Mouse (Mus musculus) neural tube, embryonic 12.5 days (tissue): ENCODE data around the gene Copz1. TPM values are rescaled to one million over a fixed set of nuclear protein-coding genes. Genes with fewer than 3 reads are reported as not detected.
A peak's percentile ranks its signal among the peaks of the same experiment; 100 is the strongest.
"Not testable (repeated sequence)": the region's sequence is repeated elsewhere in the genome, so short reads cannot be mapped to it uniquely, and the experiment has no call there.

Experiments
- ATAC-seq: fragments of 200-750 bp; cut with Nextera tagmentation; 2 replicates; pipeline ENCODE4 v1.8.0; 2017; ENCODE audit warnings: low read depth, mild to moderate bottlenecking, moderate TSS enrichment, moderate library complexity; ENCODE audit not compliant: low FRiP score
- H3K27ac ChIP-seq: fragments of 300-500 bp; sonication (generic); 2 replicates; pipeline ENCODE4 v1.5.1; 2016
- H3K27me3 ChIP-seq: fragments of 300-500 bp; sonication (generic); replicated peaks from 2 replicates; pipeline ENCODE4 v1.6.1; 2016; ENCODE audit warnings: mild to moderate bottlenecking
- H3K36me3 ChIP-seq: fragments of 300-500 bp; sonication (generic); 2 replicates; pipeline ENCODE4 v1.6.1; 2016; ENCODE audit warnings: mild to moderate bottlenecking
- H3K4me1 ChIP-seq: fragments of 300-500 bp; sonication (generic); 2 replicates; pipeline ENCODE4 v1.6.1; 2016
- H3K4me2 ChIP-seq: fragments of 300-500 bp; sonication (generic); replicated peaks from 2 replicates; pipeline ENCODE4 v1.6.1; 2016; ENCODE audit warnings: mild to moderate bottlenecking
- H3K4me3 ChIP-seq: fragments of 300-500 bp; sonication (generic); 2 replicates; pipeline ENCODE4 v1.5.1; 2016
- H3K9ac ChIP-seq: fragments of 300-500 bp; sonication (generic); 2 replicates; pipeline ENCODE4 v1.6.1; 2016; ENCODE audit warnings: mild to moderate bottlenecking
- H3K9me3 ChIP-seq: fragments of 300-500 bp; sonication (generic); 2 replicates; pipeline ENCODE4 v1.6.1; 2016; ENCODE audit warnings: mild to moderate bottlenecking
- WGBS: fragments of 180-500 bp; shearing (Covaris S2); methylation state at CpG from one replicate; pipeline ENCODE4 v1.1.7; 2016; 5-methylcytosine and 5-hydroxymethylcytosine counted together
- polyA plus RNA-seq: library from polyadenylated mRNA; unstranded; fragments of >200 nt; fragmentation: Nextera tagmentation; extraction: Ambion mirVana; gene quantifications from 2 replicates; pipeline ENCODE4 v1.2.1, GENCODE M21; 2016

Copz1 gene
- polyA plus RNA-seq: 231 and 243 TPM in 2 replicates

GRCm38 (mm10) chr15:103272419-103273279, at the start of gene Copz1:
Gene Copz1 (plus strand): TSS chr15:103272714.
- no peaks in the 10 kb centered on the region for H3K9me3 ChIP-seq
- peak within 1 kb of the TSS; percentile 84 for H3K9ac ChIP-seq
- under 1% methylated on average over 38 of the region's 38 CpGs for WGBS
- peak within 1 kb of the TSS; percentile 84 for H3K4me3 ChIP-seq
- no peaks in the 10 kb centered on the region for H3K27me3 ChIP-seq
- no peaks in the 10 kb centered on the region for H3K36me3 ChIP-seq
- H3K4me2 ChIP-seq: peak within 1 kb of the TSS; percentile 74
- H3K4me1 ChIP-seq: peaks cover 14% of the 10 kb centered on the region
- no peak within 1 kb of the TSS for H3K27ac ChIP-seq
- ATAC-seq: peak; percentile 99

- H3K27ac ChIP-seq: no peak overlapping the region
- H3K36me3 ChIP-seq: no peaks in the 10 kb centered on the region; the same call in 1 of the 2 replicates
- H3K27me3 ChIP-seq: no peaks in the 10 kb centered on the region
- H3K4me2 ChIP-seq: no peak overlapping the region
- 0 out of 2 replicates have a peak, but pooled peaks cover 7% of the 10 kb centered on the region for H3K4me1 ChIP-seq
- H3K4me3 ChIP-seq: no peak overlapping the region
- no peaks in the 10 kb centered on the region for H3K9me3 ChIP-seq
- H3K9ac ChIP-seq: no peak overlapping the region
- no peak for ATAC-seq
- WGBS: 91% methylated on average over 2 of the region's 2 CpGs
Measured at GRCm38 (mm10) chr15:103224161-103224560, 48.4 kb upstream of the Copz1 start.

DNA sequence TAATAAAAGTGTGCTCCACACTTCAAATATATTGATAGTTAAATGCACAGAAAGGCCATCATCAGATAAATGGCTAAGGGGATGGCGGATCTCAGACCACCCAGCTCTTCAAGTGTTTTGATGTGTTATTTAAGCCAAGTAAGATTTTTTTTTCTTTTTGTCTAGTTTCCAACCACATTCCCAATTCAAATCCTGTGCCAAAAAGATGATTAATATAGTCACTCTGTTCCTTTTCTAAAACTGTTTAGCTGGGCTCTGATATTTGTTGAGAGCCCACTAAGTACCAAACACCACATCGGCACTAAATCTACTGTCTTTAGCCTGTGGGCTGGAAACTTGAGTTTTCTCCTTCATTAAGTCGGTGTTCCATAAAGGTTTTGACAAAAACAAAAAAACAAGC, 45.5 kb upstream of the Copz1 start:
- H3K27me3 ChIP-seq: no peaks in the 10 kb centered on the region
- H3K4me2 ChIP-seq: no peak overlapping the region
- no peak overlapping the region for H3K27ac ChIP-seq
- no peaks in the 10 kb centered on the region for H3K9me3 ChIP-seq
- 85% methylated on average over 3 of the region's 3 CpGs for WGBS
- no peaks in the 10 kb centered on the region; the same call in 1 of the 2 replicates for H3K36me3 ChIP-seq
- no peak for ATAC-seq
- no peak overlapping the region for H3K4me3 ChIP-seq
- H3K9ac ChIP-seq: no peak overlapping the region
- H3K4me1 ChIP-seq: no peaks in the 10 kb centered on the region

DNA sequence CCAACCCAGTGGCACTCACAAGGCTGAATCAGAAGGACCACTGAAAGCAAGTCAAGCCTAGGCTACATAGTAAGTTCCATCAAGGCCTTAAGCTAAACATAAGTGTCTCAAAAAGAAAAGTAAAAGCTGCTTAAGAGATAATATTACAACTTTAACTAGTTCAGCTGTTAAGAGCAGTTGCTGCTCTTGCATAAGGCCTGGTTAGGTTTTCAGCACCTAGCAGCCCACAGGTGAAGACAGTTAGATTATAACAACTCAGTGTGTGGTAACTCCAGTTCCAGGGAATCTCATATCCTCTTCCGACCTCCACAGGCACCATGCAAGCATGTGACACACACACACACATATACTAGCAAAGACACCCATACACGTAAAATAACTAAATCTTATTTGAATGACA, 44.9 kb upstream of the Copz1 start:
- no peak overlapping the region for H3K9ac ChIP-seq
- no peaks in the 10 kb centered on the region; the same call in 1 of the 2 replicates for H3K36me3 ChIP-seq
- ATAC-seq: no peak
- H3K4me1 ChIP-seq: no peaks in the 10 kb centered on the region
- no peaks in the 10 kb centered on the region for H3K27me3 ChIP-seq
- no peaks in the 10 kb centered on the region for H3K9me3 ChIP-seq
- 87% methylated on average over 2 of the region's 2 CpGs for WGBS
- H3K4me3 ChIP-seq: no peak overlapping the region
- no peak overlapping the region for H3K4me2 ChIP-seq
- H3K27ac ChIP-seq: no peak overlapping the region

- Histone ChIP-seq H3K9ac (no peak overlapping the region), H3K4me3 (no peak overlapping the region), H3K27me3 (no peaks in the 10 kb centered on the region), H3K4me1 (no peaks in the 10 kb centered on the region), H3K27ac (no peak overlapping the region), H3K4me2 (no peak overlapping the region), H3K9me3 (no peaks in the 10 kb centered on the region), H3K36me3 (no peaks in the 10 kb centered on the region; the same call in 1 of the 2 replicates)
- ATAC-seq: no peak
- WGBS: 88% methylated on average over 2 of the region's 2 CpGs
Measured at GRCm38 (mm10) chr15:103228904-103229303, 43.6 kb upstream of the Copz1 start.

- ATAC-seq: no peak
- H3K27me3 ChIP-seq: no peaks in the 10 kb centered on the region
- H3K9ac ChIP-seq: no peak overlapping the region
- WGBS: 89% methylated on average over 2 of the region's 2 CpGs
- H3K4me1 ChIP-seq: peaks cover 1% of the 10 kb centered on the region; the same call in 1 of the 2 replicates
- H3K27ac ChIP-seq: no peak overlapping the region
- H3K4me2 ChIP-seq: no peak overlapping the region
- no peak overlapping the region for H3K4me3 ChIP-seq
- H3K9me3 ChIP-seq: no peaks in the 10 kb centered on the region
- peaks cover 6% of the 10 kb centered on the region; the same call in 1 of the 2 replicates for H3K36me3 ChIP-seq
Measured at GRCm38 (mm10) chr15:103233119-103233518, 39.4 kb upstream of the Copz1 start.

DNA sequence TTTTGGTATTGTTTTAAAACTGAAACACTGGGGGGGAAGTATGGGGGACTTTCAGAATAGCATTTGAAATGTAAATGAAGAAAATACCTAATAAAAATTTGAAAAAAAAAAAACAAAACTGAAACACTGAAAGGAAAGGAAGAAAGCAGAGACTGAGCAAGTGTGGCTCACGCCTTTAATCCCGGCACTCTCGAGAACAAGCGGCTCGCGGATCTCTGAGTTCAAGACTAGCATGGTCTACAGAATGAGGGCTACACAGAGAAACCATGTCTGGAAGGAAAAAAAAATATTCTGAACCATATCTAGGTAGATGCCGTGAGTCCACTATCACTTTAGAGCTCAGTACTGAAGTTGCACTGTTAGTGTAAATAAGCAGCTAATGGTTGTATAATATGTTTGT, 35.2 kb upstream of the Copz1 start:
- Histone ChIP-seq H3K4me2 (no peak overlapping the region; the same call in 1 of the 2 replicates), H3K27ac (no peak overlapping the region), H3K4me3 (no peak overlapping the region), H3K36me3 (peaks cover 14% of the 10 kb centered on the region; the same call in 1 of the 2 replicates), H3K4me1 (peaks cover 16% of the 10 kb centered on the region), H3K9ac (no peak overlapping the region), H3K27me3 (no peaks in the 10 kb centered on the region), H3K9me3 (no peaks in the 10 kb centered on the region)
- WGBS: 97% methylated on average over 7 of the region's 7 CpGs
- ATAC-seq: no peak

- Histone ChIP-seq H3K9ac (peak overlapping the region; percentile 56), H3K36me3 (peaks cover 32% of the 10 kb centered on the region), H3K9me3 (no peaks in the 10 kb centered on the region), H3K4me1 (peaks cover 33% of the 10 kb centered on the region), H3K4me2 (peak overlapping the region; percentile 62), H3K4me3 (peak overlapping the region; percentile 60), H3K27me3 (no peaks in the 10 kb centered on the region), H3K27ac (peak overlapping the region; percentile 81)
- under 1% methylated on average over 26 of the region's 26 CpGs for WGBS
- peak; percentile 87 for ATAC-seq
Measured at GRCm38 (mm10) chr15:103239130-103239684, 33.3 kb upstream of the Copz1 start.

GRCm38 (mm10) chr15:103239685-103240159, 32.8 kb upstream of the Copz1 start, which contains the start of gene Cbx5:
Gene Cbx5 (minus strand): TSS chr15:103239816.
- under 1% methylated on average over 39 of the region's 39 CpGs for WGBS
- H3K27ac ChIP-seq: peak within 1 kb of the TSS; percentile 81
- H3K9me3 ChIP-seq: no peaks in the 10 kb centered on the region
- peak within 1 kb of the TSS; percentile 69 for H3K9ac ChIP-seq
- ATAC-seq: peak; percentile 93
- H3K27me3 ChIP-seq: no peaks in the 10 kb centered on the region
- peak within 1 kb of the TSS; percentile 60 for H3K4me3 ChIP-seq
- H3K4me2 ChIP-seq: peak within 1 kb of the TSS; percentile 95
- H3K36me3 ChIP-seq: peaks cover 32% of the 10 kb centered on the region
- H3K4me1 ChIP-seq: peaks cover 33% of the 10 kb centered on the region

- ATAC-seq: peak; percentile 94
- peaks cover 33% of the 10 kb centered on the region for H3K4me1 ChIP-seq
- no peaks in the 10 kb centered on the region for H3K9me3 ChIP-seq
- peaks cover 35% of the 10 kb centered on the region for H3K36me3 ChIP-seq
- H3K4me2 ChIP-seq: peak within 1 kb of the TSS; percentile 95
- under 1% methylated on average over 47 of the region's 47 CpGs for WGBS
- H3K27me3 ChIP-seq: no peaks in the 10 kb centered on the region
- peak within 1 kb of the TSS; percentile 81 for H3K27ac ChIP-seq
- peak within 1 kb of the TSS; percentile 69 for H3K9ac ChIP-seq
- H3K4me3 ChIP-seq: peak within 1 kb of the TSS; percentile 60
Measured at GRCm38 (mm10) chr15:103240160-103241028, 32.1 kb upstream of the Copz1 start, which contains the start of gene Hnrnpa1. Gene Hnrnpa1 (plus strand): TSS chr15:103240432.

GRCm38 (mm10) chr15:103241071-103242018, 31.2 kb upstream of the Copz1 start:
- H3K9me3 ChIP-seq, ATAC-seq, H3K27me3 ChIP-seq: not testable (repeated sequence)
- Histone ChIP-seq H3K4me3 (peak overlapping the region; percentile 60), H3K4me1 (peaks cover 33% of the 10 kb centered on the region), H3K36me3 (peaks cover 40% of the 10 kb centered on the region), H3K27ac (peak overlapping the region; percentile 79), H3K4me2 (peak overlapping the region; percentile 95), H3K9ac (peak overlapping the region; percentile 69)
- WGBS: 14% methylated on average over 12 of the region's 12 CpGs
